Mouse (Mus musculus): ENCODE results near the gene Txndc17.

Txndc17 gene

GRCm38 (mm10) chr11:72223414-72223813, 16.1 kb downstream of the Txndc17 start:
- DNase-seq (ENCODE audit: low spot score in 2 of 2) = no peak

GRCm38 (mm10) chr11:72224865-72225264, 17.5 kb downstream of the Txndc17 start:
- peak; percentile 34 to 57 for DNase-seq (ENCODE audit: low spot score in 2 of 2)

DNA sequence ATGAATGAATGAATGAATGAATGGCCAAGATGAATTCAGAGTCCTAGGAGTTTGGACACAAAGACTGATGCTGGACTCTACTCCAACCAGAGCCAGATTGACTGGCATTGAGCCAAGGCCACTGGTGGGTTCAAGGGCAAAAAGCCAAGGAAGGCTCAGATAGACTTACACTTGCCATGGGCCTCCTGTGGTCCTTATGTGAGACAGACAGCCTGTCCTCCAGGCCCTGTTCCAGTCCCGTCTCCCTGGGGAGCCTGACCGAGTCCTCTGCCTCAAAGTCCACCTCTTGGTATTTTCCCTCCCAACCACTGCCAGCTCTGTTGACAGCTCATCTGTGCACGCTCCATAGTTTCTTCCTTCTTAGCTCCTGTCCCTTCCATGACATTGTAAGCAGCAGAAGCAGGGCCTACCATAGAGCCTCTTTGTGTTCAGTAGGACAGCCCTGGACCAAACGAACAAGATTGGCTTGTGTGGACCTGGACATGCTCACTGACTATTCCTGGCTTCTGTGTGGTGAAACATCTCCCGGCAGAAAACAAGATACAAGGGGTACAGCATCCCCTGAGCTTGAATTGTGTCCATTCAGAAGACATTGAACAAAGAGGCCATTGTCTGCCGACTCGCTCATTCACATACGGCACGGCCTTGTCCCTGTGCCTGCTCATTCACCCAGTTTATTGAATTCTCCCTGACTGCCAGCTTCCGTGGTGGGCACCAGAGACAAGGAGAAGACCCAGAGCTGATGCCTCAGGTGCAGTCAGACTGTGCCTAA, 18.9 kb downstream of the Txndc17 start:
- no peak for DNase-seq (ENCODE audit: low spot score in 2 of 2)

DNA sequence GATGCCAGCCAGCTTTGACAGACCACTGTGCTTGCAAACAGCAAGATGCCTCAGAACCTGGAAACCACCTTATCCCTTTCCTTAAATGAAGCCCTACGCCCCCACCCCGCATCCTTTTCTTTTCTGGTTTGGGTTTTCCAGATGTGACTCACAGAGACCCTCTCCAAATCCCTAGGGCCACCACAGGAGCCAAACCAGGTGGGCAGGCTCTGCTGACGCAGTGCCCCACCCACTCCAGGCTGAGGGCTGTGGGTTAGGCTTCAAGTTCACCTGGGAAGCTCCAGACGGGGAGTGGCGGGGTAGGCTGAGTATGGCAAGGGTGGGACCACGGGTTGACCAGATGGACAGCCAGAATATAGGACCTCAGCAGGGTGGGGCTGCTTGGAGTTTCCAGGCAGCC, 19.6 kb downstream of the Txndc17 start:
- no peak for DNase-seq (ENCODE audit: low spot score in 2 of 2)

DNA sequence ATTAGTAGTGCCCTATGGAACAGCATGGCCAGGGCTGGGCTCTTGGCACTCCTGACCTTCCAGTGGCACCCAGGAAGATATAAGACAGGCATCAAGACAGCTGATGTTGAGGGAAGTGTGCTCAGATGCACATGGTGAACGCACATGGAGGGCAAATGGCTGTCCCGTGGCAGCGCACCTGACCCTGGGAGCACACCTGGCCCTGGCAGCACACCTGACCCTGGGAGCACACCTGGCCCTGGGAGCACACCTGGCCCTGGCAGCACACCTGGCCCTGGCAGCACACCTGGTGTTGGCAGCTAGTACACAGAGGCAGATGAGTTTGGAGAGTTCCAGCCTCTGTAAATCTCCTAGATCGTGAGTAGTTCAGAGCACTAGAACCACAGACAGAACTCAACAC, 21.2 kb downstream of the Txndc17 start:
- no peak for DNase-seq (ENCODE audit: low spot score in 2 of 2)

DNA sequence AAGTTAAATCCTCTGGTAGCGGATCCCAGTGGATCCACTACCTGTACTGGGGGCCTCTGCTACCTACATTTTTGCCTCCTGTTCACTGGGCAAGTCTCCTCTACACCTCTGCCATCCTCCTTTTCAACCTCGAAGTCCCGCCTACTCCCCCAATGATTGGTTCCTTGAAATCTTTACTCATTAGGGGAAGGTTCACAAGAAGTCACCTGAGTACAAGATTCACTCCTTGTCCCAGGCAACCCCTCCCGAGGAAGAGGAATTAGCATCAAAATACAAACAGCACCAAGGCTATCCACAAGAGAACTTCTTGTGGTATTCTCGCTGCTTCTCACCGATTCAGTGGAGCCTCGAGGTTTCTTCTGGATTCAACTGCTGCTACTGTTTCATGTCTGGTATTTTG, 24.7 kb downstream of the Txndc17 start:
- no peak for DNase-seq (ENCODE audit: low spot score in 2 of 2)

DNA sequence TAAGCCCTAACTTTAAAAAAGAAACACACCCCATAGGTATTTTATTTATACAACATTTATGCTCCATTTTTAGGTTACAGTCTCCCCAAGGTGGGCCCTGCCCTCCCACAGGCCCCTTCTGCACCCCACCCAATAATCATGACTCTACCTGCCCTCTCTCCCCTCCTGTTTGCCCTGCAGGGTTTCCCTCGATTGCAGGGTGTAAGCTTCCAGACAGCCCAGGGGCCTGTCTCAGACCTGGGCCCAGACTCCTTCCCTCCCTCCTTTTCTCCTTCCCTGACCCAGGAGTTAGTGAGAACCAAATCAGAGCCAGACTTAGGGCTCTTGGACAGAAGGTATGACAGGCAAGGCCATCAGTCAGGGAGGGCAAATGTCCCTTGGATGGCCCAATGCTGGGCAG, 25.6 kb downstream of the Txndc17 start:
- no peak for DNase-seq (ENCODE audit: low spot score in 2 of 2)

GRCm38 (mm10) chr11:72234013-72234412, 26.7 kb downstream of the Txndc17 start:
- no peak for DNase-seq (ENCODE audit: low spot score in 2 of 2)

- no peak for DNase-seq (ENCODE audit: low spot score in 2 of 2)
Measured at GRCm38 (mm10) chr11:72240062-72240860, 32.9 kb downstream of the Txndc17 start.

GRCm38 (mm10) chr11:72245196-72245753, 37.9 kb downstream of the Txndc17 start:
- DNase-seq (ENCODE audit: low spot score in 2 of 2) = no peak

DNA sequence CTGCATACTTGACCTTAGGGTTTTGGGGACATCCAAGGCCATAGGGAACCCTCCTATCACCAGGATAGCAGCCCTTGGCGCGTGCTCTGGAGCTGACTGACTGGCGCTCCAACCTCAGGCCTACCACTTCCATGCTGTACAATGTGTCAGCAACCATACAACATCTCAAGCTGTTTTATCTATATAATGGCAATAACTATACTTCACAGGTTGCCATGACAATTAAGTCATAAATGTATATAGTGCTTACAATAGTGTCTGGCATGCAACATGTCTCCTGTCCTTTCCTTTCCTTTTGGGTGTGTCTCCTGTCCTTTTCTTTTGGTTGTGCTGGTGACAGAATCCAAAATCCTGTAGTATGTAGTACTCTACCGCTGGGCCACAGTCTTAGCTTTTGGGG, 48.3 kb downstream of the Txndc17 start:
- DNase-seq (ENCODE audit: low spot score in 2 of 2) = no peak

GRCm38 (mm10) chr11:72256441-72256840, 49.1 kb downstream of the Txndc17 start:
- no peak for DNase-seq (ENCODE audit: low spot score in 2 of 2)

All from heart, adult 9 months (tissue).